In genomic region chr5:24576801-24577182, GRCm38 (mm10) we compare ENCODE assay signal across 8 mouse cellular contexts. TPM values are rescaled to one million over a fixed set of nuclear protein-coding genes. Genes with fewer than 3 reads are reported as not detected.
DNase-seq lines count a peak whose midpoint lies in the region; ATAC-seq and TF ChIP-seq lines count a peak whose summit lies in the region.

No protein-coding gene starts in this region.

- H3K4me3 ChIP-seq in kidney, adult 2 months (ENCODE audit: insufficient read depth, low read depth, low read length): peak overlapping the region; percentile 67
- H3K4me3 ChIP-seq in forebrain, embryonic 14.5 days (ENCODE audit: low read depth, low read length): peak overlapping the region; percentile 59
- peak overlapping the region; percentile 81 for H3K4me3 ChIP-seq in liver, embryonic 13.5 days (replicated peaks)
- peak overlapping the region; percentile 91 for H3K4me3 ChIP-seq in stomach, embryonic 16.5 days (replicated peaks; ENCODE audit: low read length)

- peak; percentile 44 for ATAC-seq in Patski
- peak; percentile 33 for ATAC-seq in forebrain, embryonic 14.5 days
- ATAC-seq in liver, embryonic 13.5 days (ENCODE audit: low read depth): peak; percentile 22
- ATAC-seq in stomach, embryonic 16.5 days (ENCODE audit: insufficient read depth, low FRiP score): peak; percentile 18

- peak overlapping the region; percentile 80 for H3K9ac ChIP-seq in forebrain, embryonic 14.5 days (ENCODE audit: low read length)
- peak overlapping the region; percentile 92 for H3K9ac ChIP-seq in liver, embryonic 13.5 days
- peak overlapping the region; percentile 89 for H3K9ac ChIP-seq in stomach, embryonic 16.5 days (ENCODE audit: low read length)

- POLR2A ChIA-PET in Patski (lab: Charles Lee): interaction anchor here (0.9 to 1.4 kb wide), 3 partner anchors 10 to 36 kb away, joined by 3 to 4 read pairs (median 3); partner anchors contain the start of genes Asb10 and Chpf2

- no peaks in the 10 kb centered on the region for H3K36me3 ChIP-seq in kidney, adult 2 months (ENCODE audit: control insufficient read depth, insufficient read depth, low read length)
- H3K36me3 ChIP-seq in forebrain, embryonic 14.5 days (ENCODE audit: control insufficient read depth, insufficient read depth, low read length): peaks cover 35% of the 10 kb centered on the region
- peaks cover 39% of the 10 kb centered on the region for H3K36me3 ChIP-seq in liver, embryonic 13.5 days
- H3K36me3 ChIP-seq in stomach, embryonic 16.5 days (ENCODE audit: control insufficient read depth, insufficient read depth, low read length): peaks cover 22% of the 10 kb centered on the region; the same call in 1 of the 2 replicates

- no peaks in the 10 kb centered on the region for H3K27me3 ChIP-seq in kidney, adult 2 months (replicated peaks; ENCODE audit: control insufficient read depth, insufficient read depth, low read length)
- no peaks in the 10 kb centered on the region for H3K27me3 ChIP-seq in Patski
- H3K27me3 ChIP-seq in forebrain, embryonic 14.5 days (replicated peaks; ENCODE audit: control insufficient read depth, insufficient read depth, low read length): no peaks in the 10 kb centered on the region
- no peaks in the 10 kb centered on the region for H3K27me3 ChIP-seq in liver, embryonic 13.5 days
- no peaks in the 10 kb centered on the region for H3K27me3 ChIP-seq in stomach, embryonic 16.5 days (ENCODE audit: control insufficient read depth, insufficient read depth, low read length)

- peak overlapping the region; percentile 86 for H3K4me2 ChIP-seq in forebrain, embryonic 14.5 days (ENCODE audit: low read length)
- H3K4me2 ChIP-seq in liver, embryonic 13.5 days: peak overlapping the region; percentile 95
- peak overlapping the region; percentile 73 for H3K4me2 ChIP-seq in stomach, embryonic 16.5 days (ENCODE audit: low read depth, low read length)

- peaks cover 9% of the 10 kb centered on the region; the same call in 1 of the 2 replicates for H3K4me1 ChIP-seq in kidney, adult 2 months (ENCODE audit: control insufficient read depth, insufficient read depth, low read length)
- H3K4me1 ChIP-seq in forebrain, embryonic 14.5 days (ENCODE audit: control insufficient read depth, insufficient read depth, low read length): peaks cover 11% of the 10 kb centered on the region
- peaks cover 29% of the 10 kb centered on the region for H3K4me1 ChIP-seq in liver, embryonic 13.5 days (replicated peaks)
- H3K4me1 ChIP-seq in stomach, embryonic 16.5 days (ENCODE audit: control insufficient read depth, insufficient read depth, low read length): peaks cover 9% of the 10 kb centered on the region

- in situ Hi-C loops in Patski (cut with MboI; ENCODE audit: low pct_unique_long_range_greater_than_20kb): no loop called here

- no peak for DNase-seq in kidney, adult 2 months
- DNase-seq in kidney, adult 18-20 months: no peak
- no peak for DNase-seq in Patski (ENCODE audit: low read depth, low spot score)
- no peak for DNase-seq in forebrain, embryonic 14.5 days (ENCODE audit: low spot score)
- DNase-seq in liver, embryonic 13.5 days: no peak
- DNase-seq in adrenal gland, adult 8-10 months: no peak
- DNase-seq in cerebellum, adult 9-11 months: no peak

- under 1% methylated on average over 32 of the region's 32 CpGs for WGBS in kidney, adult 2 months
- WGBS in forebrain, embryonic 14.5 days: under 1% methylated on average over 32 of the region's 32 CpGs
- under 1% methylated on average over 32 of the region's 32 CpGs for WGBS in liver, embryonic 13.5 days (ENCODE audit: insufficient replicate concordance)
- WGBS in stomach, embryonic 16.5 days: under 1% methylated on average over 32 of the region's 32 CpGs

- CTCF ChIA-PET in Patski (lab: Charles Lee): interaction anchor here (2.1 kb wide), 1 partner anchor 21 kb away, joined by 9 read pairs; no protein-coding TSS in a partner anchor

- no peaks in the 10 kb centered on the region for H3K9me3 ChIP-seq in forebrain, embryonic 14.5 days (replicated peaks; ENCODE audit: control insufficient read depth, low read length)
- no peaks in the 10 kb centered on the region for H3K9me3 ChIP-seq in liver, embryonic 13.5 days (replicated peaks)
- H3K9me3 ChIP-seq in stomach, embryonic 16.5 days (replicated peaks; ENCODE audit: control insufficient read depth, low read length): no peaks in the 10 kb centered on the region

- TF ChIP-seq POLR2A in kidney, adult 2 months (IDR thresholded peaks at IDR 0.05; ENCODE audit: low read depth, low read length): no peak

- no peak overlapping the region for H3K27ac ChIP-seq in kidney, adult 2 months (ENCODE audit: insufficient read depth, low read depth, low read length)
- peak overlapping the region; percentile 58; the same call in 1 of the 2 replicates for H3K27ac ChIP-seq in forebrain, embryonic 14.5 days (ENCODE audit: low read depth, low read length)
- H3K27ac ChIP-seq in liver, embryonic 13.5 days: peak overlapping the region; percentile 65
- peak overlapping the region; percentile 74 for H3K27ac ChIP-seq in stomach, embryonic 16.5 days (ENCODE audit: low read length)

- no peak for TF ChIP-seq CTCF in kidney, adult 2 months (conservative IDR thresholded peaks at IDR 0.05; ENCODE audit: insufficient read depth, insufficient read length, low read depth, low read length)
- no peak for TF ChIP-seq CTCF in Patski (IDR thresholded peaks at IDR 0.05)

RNA-seq across cellular contexts. Expression of gene Abcf2, which starts 0.5 kb away (rescaled TPM):
- 40.2 and 47.6 TPM in 2 replicates for polyA plus RNA-seq in kidney, adult 2 months (2012; rRNA removed)
- 110 TPM for polyA plus RNA-seq in Patski (2021)
- 111 and 112 TPM in 2 replicates for polyA plus RNA-seq in forebrain, embryonic 14.5 days (2014; fragmentation: Nextera tagmentation; extraction: Ambion mirVana)
- polyA plus RNA-seq in liver, embryonic 13.5 days (2015; fragmentation: Nextera tagmentation; extraction: Ambion mirVana): 72.6 and 81.6 TPM in 2 replicates
- polyA plus RNA-seq in stomach, embryonic 16.5 days (2015; fragmentation: Nextera tagmentation; extraction: Ambion mirVana): 81.7 and 81.9 TPM in 2 replicates
- 10 to 100 TPM; 59.5 to 89.6 (median 75.2) TPM for total RNA-seq in adrenal gland, adult 8-10 months (2022)

RNA-seq across cellular contexts. Expression of gene Chpf2, which starts 9.7 kb away (rescaled TPM):
- 20.2 and 27.5 TPM in 2 replicates for polyA plus RNA-seq in kidney, adult 2 months (2012; rRNA removed)
- 52.0 TPM for polyA plus RNA-seq in Patski (2021)
- polyA plus RNA-seq in forebrain, embryonic 14.5 days (2014; fragmentation: Nextera tagmentation; extraction: Ambion mirVana): 10.6 and 13.8 TPM in 2 replicates
- 11.8 and 12.7 TPM in 2 replicates for polyA plus RNA-seq in liver, embryonic 13.5 days (2015; fragmentation: Nextera tagmentation; extraction: Ambion mirVana)
- 21.8 and 23.9 TPM in 2 replicates for polyA plus RNA-seq in stomach, embryonic 16.5 days (2015; fragmentation: Nextera tagmentation; extraction: Ambion mirVana)
- total RNA-seq in adrenal gland, adult 8-10 months (2022): 10 to 100 TPM; 38.1 to 70.3 (median 57.1) TPM

RNA-seq across cellular contexts. Expression of gene 4931409K22Rik, which starts 20.2 kb away (rescaled TPM):
- polyA plus RNA-seq in kidney, adult 2 months (2012; rRNA removed): 0.10 and 0.14 TPM in 2 replicates
- polyA plus RNA-seq in Patski (2021): not detected
- 0.06 and 0.09 TPM in 2 replicates for polyA plus RNA-seq in forebrain, embryonic 14.5 days (2014; fragmentation: Nextera tagmentation; extraction: Ambion mirVana)
- polyA plus RNA-seq in liver, embryonic 13.5 days (2015; fragmentation: Nextera tagmentation; extraction: Ambion mirVana): not detected in 2 replicates
- polyA plus RNA-seq in stomach, embryonic 16.5 days (2015; fragmentation: Nextera tagmentation; extraction: Ambion mirVana): 0.13 TPM in 1 of 2 replicates, not detected in the other
- not detected for total RNA-seq in adrenal gland, adult 8-10 months (2022)

RNA-seq across cellular contexts. Expression of gene Asb10, which starts 36.0 kb away (rescaled TPM):
- 0.38 and 1.6 TPM in 2 replicates for polyA plus RNA-seq in kidney, adult 2 months (2012; rRNA removed)
- polyA plus RNA-seq in Patski (2021): not detected
- 0.09 and 0.17 TPM in 2 replicates for polyA plus RNA-seq in forebrain, embryonic 14.5 days (2014; fragmentation: Nextera tagmentation; extraction: Ambion mirVana)
- 0.10 and 0.15 TPM in 2 replicates for polyA plus RNA-seq in liver, embryonic 13.5 days (2015; fragmentation: Nextera tagmentation; extraction: Ambion mirVana)
- 0.24 and 0.58 TPM in 2 replicates for polyA plus RNA-seq in stomach, embryonic 16.5 days (2015; fragmentation: Nextera tagmentation; extraction: Ambion mirVana)
- total RNA-seq in adrenal gland, adult 8-10 months (2022): under 1 TPM; 0.37 to 0.75 (median 0.59) TPM

RNA-seq across cellular contexts. Expression of gene Smarcd3, which starts 47.4 kb away (rescaled TPM):
- 12.4 and 15.9 TPM in 2 replicates for polyA plus RNA-seq in kidney, adult 2 months (2012; rRNA removed)
- polyA plus RNA-seq in Patski (2021): 64.3 TPM
- 170 and 177 TPM in 2 replicates for polyA plus RNA-seq in forebrain, embryonic 14.5 days (2014; fragmentation: Nextera tagmentation; extraction: Ambion mirVana)
- 1.9 and 2.2 TPM in 2 replicates for polyA plus RNA-seq in liver, embryonic 13.5 days (2015; fragmentation: Nextera tagmentation; extraction: Ambion mirVana)
- polyA plus RNA-seq in stomach, embryonic 16.5 days (2015; fragmentation: Nextera tagmentation; extraction: Ambion mirVana): 13.1 and 17.1 TPM in 2 replicates
- 10 to 100 TPM; 14.3 to 42.2 (median 24.7) TPM for total RNA-seq in adrenal gland, adult 8-10 months (2022)
